ENCODE assay signal across 24 mouse cellular contexts in the genomic region with DNA sequence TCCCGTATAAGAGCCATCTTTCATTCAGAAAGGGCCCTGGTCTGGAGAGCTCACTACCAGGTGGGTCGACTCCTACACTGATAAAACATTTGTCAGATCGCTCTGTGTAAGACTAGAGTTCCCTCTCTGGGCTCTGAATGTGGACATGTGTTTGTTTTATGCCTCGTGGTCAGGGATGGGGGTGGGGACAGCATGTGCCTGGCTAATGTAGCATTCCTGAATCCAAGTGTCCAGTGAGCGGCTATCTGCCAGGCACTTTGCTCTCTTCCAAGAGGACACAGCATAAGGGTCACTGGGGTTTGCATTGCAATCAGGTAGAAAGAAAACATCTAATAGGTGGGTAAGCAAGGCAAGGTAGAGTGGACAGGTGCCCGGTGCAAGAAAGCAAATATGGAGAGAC.
DNase-seq lines count a peak whose midpoint lies in the region; ATAC-seq lines count a peak whose summit lies in the region.
"Had no signal": no experiment of that assay in that cellular context is flagged by ENCODE, and none has a peak within 500 bp of the region (broad histone marks: within the 10 kb centered on the region; RNA-seq: fewer than 3 reads in every experiment).

No protein-coding gene starts in this region.

- DNase-seq in cerebellum, postnatal 14 days: peak; percentile 56 to 63
- DNase-seq in cerebellum, adult 9-10 months: no peak
- no peak for DNase-seq in kidney, adult 9 months
- DNase-seq in kidney, postnatal 4 days: peak; percentile 12 to 31
- no peak for DNase-seq in kidney, adult 18-20 months
- DNase-seq in embryonic facial prominence, embryonic 10.5 days (ENCODE audit: low spot score): no peak
- DNase-seq: adrenal gland, postnatal 10 days; cerebellum, adult 2 months; forebrain, postnatal 0 days; gastrocnemius, postnatal 14 days; layer of hippocampus, postnatal 36 days; right cerebral cortex, adult 18-20 months; thymus, adult 2 months; thymus, postnatal 4 days had no signal

- no peak overlapping the region for H3K4me2 ChIP-seq in kidney, embryonic 14.5 days (replicated peaks; ENCODE audit: low read depth, low read length)
- H3K4me2 ChIP-seq: embryonic facial prominence, embryonic 12.5 days; heart, embryonic 15.5 days; hindbrain, embryonic 15.5 days; limb, embryonic 12.5 days; liver, embryonic 15.5 days; midbrain, embryonic 11.5 days; neural tube, embryonic 15.5 days; stomach, embryonic 15.5 days had no signal

- H3K27me3 ChIP-seq in kidney, embryonic 14.5 days (ENCODE audit: control insufficient read depth, insufficient read depth, low read length): no peaks in the 10 kb centered on the region
- no peaks in the 10 kb centered on the region for H3K27me3 ChIP-seq in embryonic facial prominence, embryonic 10.5 days (replicated peaks; ENCODE audit: low read depth, poor library complexity, severe bottlenecking)
- H3K27me3 ChIP-seq: heart, embryonic 15.5 days; hindbrain, embryonic 15.5 days; limb, embryonic 12.5 days; liver, embryonic 15.5 days; stomach, embryonic 15.5 days had no signal

- no peak overlapping the region for H3K27ac ChIP-seq in kidney, embryonic 14.5 days (ENCODE audit: low read depth, low read length)
- H3K27ac ChIP-seq in embryonic facial prominence, embryonic 10.5 days (replicated peaks): 0 out of 2 replicates have a peak overlapping the region, but pooled peaks have one; percentile 32
- H3K27ac ChIP-seq: embryonic facial prominence, embryonic 12.5 days; heart, embryonic 15.5 days; hindbrain, embryonic 15.5 days; limb, embryonic 12.5 days; liver, embryonic 15.5 days; neural tube, embryonic 15.5 days; stomach, embryonic 15.5 days had no signal

- 0 out of 2 replicates have a peak, but pooled peaks cover 3% of the 10 kb centered on the region for H3K4me1 ChIP-seq in kidney, embryonic 14.5 days (ENCODE audit: control insufficient read depth, insufficient read depth, low read length)
- peaks cover 28% of the 10 kb centered on the region for H3K4me1 ChIP-seq in embryonic facial prominence, embryonic 10.5 days
- H3K4me1 ChIP-seq: heart, embryonic 15.5 days had no signal

- H3K4me3 ChIP-seq in kidney, embryonic 14.5 days (ENCODE audit: low read length): no peak overlapping the region
- H3K4me3 ChIP-seq in embryonic facial prominence, embryonic 10.5 days: no peak overlapping the region
- H3K4me3 ChIP-seq: embryonic facial prominence, embryonic 12.5 days; heart, embryonic 15.5 days; hindbrain, embryonic 15.5 days; limb, embryonic 12.5 days; liver, embryonic 15.5 days; neural tube, embryonic 15.5 days; stomach, embryonic 15.5 days had no signal

- H3K36me3 ChIP-seq in kidney, embryonic 14.5 days (ENCODE audit: control insufficient read depth, insufficient read depth, low read length): no peaks in the 10 kb centered on the region
- H3K36me3 ChIP-seq in embryonic facial prominence, embryonic 10.5 days (replicated peaks): no peaks in the 10 kb centered on the region
- H3K36me3 ChIP-seq: embryonic facial prominence, embryonic 12.5 days; heart, embryonic 15.5 days; hindbrain, embryonic 15.5 days; limb, embryonic 12.5 days; liver, embryonic 15.5 days; neural tube, embryonic 15.5 days; stomach, embryonic 15.5 days had no signal

- 38% methylated on average over 6 of the region's 6 CpGs for WGBS in kidney, embryonic 14.5 days
- WGBS in embryonic facial prominence, embryonic 10.5 days: 77% methylated on average over 6 of the region's 6 CpGs

- H3K9me3 ChIP-seq in kidney, embryonic 14.5 days (ENCODE audit: control insufficient read depth, low read length): no peaks in the 10 kb centered on the region
- H3K9me3 ChIP-seq in embryonic facial prominence, embryonic 10.5 days: no peaks in the 10 kb centered on the region
- H3K9me3 ChIP-seq: embryonic facial prominence, embryonic 12.5 days; heart, embryonic 15.5 days; hindbrain, embryonic 15.5 days; limb, embryonic 12.5 days; liver, embryonic 15.5 days; neural tube, embryonic 15.5 days; stomach, embryonic 15.5 days had no signal

- H3K9ac ChIP-seq in kidney, embryonic 14.5 days (ENCODE audit: low read depth, low read length): no peak overlapping the region
- H3K9ac ChIP-seq: embryonic facial prominence, embryonic 12.5 days; forebrain, postnatal 0 days; heart, embryonic 15.5 days; hindbrain, embryonic 15.5 days; limb, embryonic 12.5 days; liver, embryonic 15.5 days; neural tube, embryonic 15.5 days; stomach, embryonic 15.5 days had no signal

- ATAC-seq in kidney, embryonic 14.5 days (ENCODE audit: low FRiP score, low TSS enrichment): peak; percentile 74
- ATAC-seq: lung, postnatal 0 days had no signal

Comparison
In these comparisons a context has a peak if more than half of its experiments do, and no peak if none do; other contexts are left out.
1. DNase-seq: peak in cerebellum, postnatal 14 days (2 of 2) and kidney, postnatal 4 days (2 of 2); none in cerebellum, adult 9-10 months (single experiment), kidney, adult 9 months (single experiment), kidney, adult 18-20 months (single experiment) and embryonic facial prominence, embryonic 10.5 days (single experiment).